Mouse (Mus musculus) retina, postnatal 1 day (tissue): Measurements from ENCODE around the gene Rita1.

ENCODE experiments used
- DNase-seq: peaks from one replicate; pipeline ENCODE4 v3.0.0-alpha.2; 2012

Gene Rita1

GRCm38 (mm10) chr5:120627515-120628300 is 15.3 kb upstream of the Rita1 start:
- DNase-seq: peak; percentile 68

- peak; percentile 60 for DNase-seq
These were observed 14.0 kb upstream of the Rita1 start for GRCm38 (mm10) chr5:120626399-120626798.

- DNase-seq: no peak
These were observed 12.0 kb upstream of the Rita1 start for GRCm38 (mm10) chr5:120624427-120624826.

- DNase-seq: no peak
These were observed 9.9 kb upstream of the Rita1 start for GRCm38 (mm10) chr5:120622198-120622851.

GRCm38 (mm10) chr5:120621846-120622197 is 9.4 kb upstream of the Rita1 start:
- DNase-seq: no peak

- DNase-seq: no peak
These were observed 8.8 kb upstream of the Rita1 start for GRCm38 (mm10) chr5:120621078-120621765.

GRCm38 (mm10) chr5:120620375-120621077 is 8.1 kb upstream of the Rita1 start:
- peak; percentile 84 for DNase-seq

GRCm38 (mm10) chr5:120619201-120619600 is 6.8 kb upstream of the Rita1 start:
- DNase-seq: peak; percentile 73

- DNase-seq: no peak
These were observed 6.4 kb upstream of the Rita1 start for GRCm38 (mm10) chr5:120618778-120619177.

- peak; percentile 69 for DNase-seq
These were observed 3.5 kb upstream of the Rita1 start for GRCm38 (mm10) chr5:120615903-120616302.

GRCm38 (mm10) chr5:120612822-120613604 is 624 bp upstream of the Rita1 start:
- DNase-seq: peak; percentile 100

GRCm38 (mm10) chr5:120611416-120611815 is 973 bp downstream of the Rita1 start:
- no peak for DNase-seq

GRCm38 (mm10) chr5:120610906-120611305 is 1.5 kb downstream of the Rita1 start:
- no peak for DNase-seq

GRCm38 (mm10) chr5:120609246-120609775 is 3.1 kb downstream of the Rita1 start:
- no peak for DNase-seq

GRCm38 (mm10) chr5:120607335-120607734 is 5.1 kb downstream of the Rita1 start:
- DNase-seq: no peak

GRCm38 (mm10) chr5:120606590-120607200 is 5.7 kb downstream of the Rita1 start:
- no peak for DNase-seq

- peak; percentile 94 for DNase-seq
These were observed 6.7 kb downstream of the Rita1 start for GRCm38 (mm10) chr5:120605688-120606087.

- DNase-seq: no peak
These were observed 7.1 kb downstream of the Rita1 start for GRCm38 (mm10) chr5:120605241-120605661.

- DNase-seq: peak; percentile 89
These were observed 7.5 kb downstream of the Rita1 start for GRCm38 (mm10) chr5:120604839-120605238.

GRCm38 (mm10) chr5:120603515-120603914 is 8.9 kb downstream of the Rita1 start:
- DNase-seq: no peak

- DNase-seq: no peak
These were observed 10.2 kb downstream of the Rita1 start for GRCm38 (mm10) chr5:120602210-120602609.
